10 mouse cellular contexts compared by ENCODE assay signal in the genomic region with DNA sequence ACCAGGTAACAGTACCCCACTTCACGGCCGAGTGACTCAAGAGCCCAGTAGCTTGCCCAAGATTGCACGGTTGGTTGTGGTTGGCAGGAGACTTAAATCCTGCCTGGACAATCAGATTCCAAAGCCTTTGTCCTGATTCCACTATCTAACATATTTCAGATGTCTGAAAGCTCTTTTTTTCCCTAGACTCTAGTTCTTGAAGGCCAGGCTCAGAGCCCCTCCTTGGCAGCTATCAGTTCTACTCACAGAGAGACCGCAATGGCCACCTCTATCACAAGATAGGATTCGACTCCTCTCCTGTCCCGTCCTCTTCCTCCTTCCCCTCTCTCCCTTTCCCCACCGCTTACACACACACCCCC. TPM values are rescaled to one million over a fixed set of nuclear protein-coding genes. Genes with fewer than 3 reads are reported as not detected.
A peak's percentile ranks its signal among the peaks of the same experiment; 100 is the strongest.
DNase-seq lines count a peak whose midpoint lies in the region; ATAC-seq lines count a peak whose summit lies in the region.
"Had no signal": no experiment of that assay in that cellular context is flagged by ENCODE, and none has a peak within 500 bp of the region (broad histone marks: within the 10 kb centered on the region; RNA-seq: fewer than 3 reads in every experiment).

No protein-coding gene starts in this region.

- H3K27ac ChIP-seq in heart, embryonic 15.5 days: peak overlapping the region; percentile 97
- H3K27ac ChIP-seq in midbrain, embryonic 13.5 days: no peak overlapping the region
- no peak overlapping the region for H3K27ac ChIP-seq in midbrain, embryonic 11.5 days (ENCODE audit: low read depth, low read length)
- peak overlapping the region; percentile 31; the same call in 1 of the 2 replicates for H3K27ac ChIP-seq in intestine, embryonic 16.5 days (ENCODE audit: low read length)
- no peak overlapping the region for H3K27ac ChIP-seq in stomach, embryonic 15.5 days

- ATAC-seq in heart, embryonic 15.5 days (replicated peaks; ENCODE audit: insufficient number of reproducible peaks, insufficient read depth, low FRiP score, low read depth): no peak
- ATAC-seq in midbrain, embryonic 13.5 days: no peak
- ATAC-seq in midbrain, embryonic 11.5 days (ENCODE audit: low FRiP score): no peak
- ATAC-seq in intestine, embryonic 16.5 days: no peak
- ATAC-seq in stomach, embryonic 15.5 days (ENCODE audit: insufficient read depth, low FRiP score, low read depth): no peak

- peaks cover 69% of the 10 kb centered on the region for H3K4me1 ChIP-seq in heart, embryonic 15.5 days (replicated peaks)
- H3K4me1 ChIP-seq in midbrain, embryonic 13.5 days (replicated peaks): peaks cover 30% of the 10 kb centered on the region
- H3K4me1 ChIP-seq in midbrain, embryonic 11.5 days (ENCODE audit: control insufficient read depth, insufficient read depth, low read length): peaks cover 1% of the 10 kb centered on the region; the same call in 1 of the 2 replicates
- peaks cover 47% of the 10 kb centered on the region for H3K4me1 ChIP-seq in intestine, embryonic 16.5 days (ENCODE audit: control insufficient read depth, insufficient read depth, low read length)
- peaks cover 32% of the 10 kb centered on the region for H3K4me1 ChIP-seq in stomach, embryonic 15.5 days

- WGBS in heart, embryonic 15.5 days: 23% methylated on average over 7 of the region's 7 CpGs
- WGBS in midbrain, embryonic 13.5 days: 75% methylated on average over 7 of the region's 7 CpGs
- 76% methylated on average over 7 of the region's 7 CpGs for WGBS in midbrain, embryonic 11.5 days
- 65% methylated on average over 7 of the region's 7 CpGs for WGBS in intestine, embryonic 16.5 days
- WGBS in stomach, embryonic 15.5 days: 63% methylated on average over 7 of the region's 7 CpGs

- H3K4me3 ChIP-seq in heart, embryonic 15.5 days: peak overlapping the region; percentile 65
- no peak overlapping the region for H3K4me3 ChIP-seq in midbrain, embryonic 13.5 days (replicated peaks)
- H3K4me3 ChIP-seq in midbrain, embryonic 11.5 days (ENCODE audit: low read depth, low read length): no peak overlapping the region
- peak overlapping the region; percentile 44 for H3K4me3 ChIP-seq in intestine, embryonic 16.5 days (ENCODE audit: low read length)
- H3K4me3 ChIP-seq in stomach, embryonic 15.5 days (replicated peaks): peak overlapping the region; percentile 25

- H3K9ac ChIP-seq in heart, embryonic 15.5 days: peak overlapping the region; percentile 28
- H3K9ac ChIP-seq in midbrain, embryonic 13.5 days (replicated peaks): peak overlapping the region; percentile 52; the same call in 1 of the 2 replicates
- no peak overlapping the region for H3K9ac ChIP-seq in midbrain, embryonic 11.5 days (ENCODE audit: low read length)
- H3K9ac ChIP-seq in intestine, embryonic 16.5 days (ENCODE audit: low read depth, low read length): peak overlapping the region; percentile 70
- H3K9ac ChIP-seq in stomach, embryonic 15.5 days: no peak overlapping the region

- intact Hi-C loops in left cerebral cortex, postnatal 25 days (cut with DNase I): no loop called here

- peaks cover 55% of the 10 kb centered on the region for H3K36me3 ChIP-seq in heart, embryonic 15.5 days
- peaks cover 66% of the 10 kb centered on the region for H3K36me3 ChIP-seq in midbrain, embryonic 13.5 days
- H3K36me3 ChIP-seq in midbrain, embryonic 11.5 days (ENCODE audit: control insufficient read depth, insufficient read depth, low read length): peaks cover 18% of the 10 kb centered on the region
- H3K36me3 ChIP-seq in intestine, embryonic 16.5 days (ENCODE audit: control insufficient read depth, insufficient read depth, low read length): peaks cover 29% of the 10 kb centered on the region
- H3K36me3 ChIP-seq in stomach, embryonic 15.5 days: peaks cover 42% of the 10 kb centered on the region

- DNase-seq in heart, adult 11 months: no peak
- no peak for DNase-seq in midbrain, embryonic 11.5 days (ENCODE audit: low spot score, missing footprints)
- DNase-seq in yolk sac, embryonic 10.5 days (ENCODE audit: low spot score): no peak
- no peak for DNase-seq in left cerebral cortex, postnatal 25 days (ENCODE audit: low spot score in 2 of 2)

- no peaks in the 10 kb centered on the region for H3K9me3 ChIP-seq in heart, embryonic 15.5 days (replicated peaks)
- H3K9me3 ChIP-seq in midbrain, embryonic 13.5 days: no peaks in the 10 kb centered on the region
- H3K9me3 ChIP-seq in midbrain, embryonic 11.5 days (ENCODE audit: control insufficient read depth, low read length): no peaks in the 10 kb centered on the region
- H3K9me3 ChIP-seq in intestine, embryonic 16.5 days (ENCODE audit: control insufficient read depth, low read length): no peaks in the 10 kb centered on the region
- no peaks in the 10 kb centered on the region for H3K9me3 ChIP-seq in stomach, embryonic 15.5 days

- peak overlapping the region; percentile 78 for H3K4me2 ChIP-seq in heart, embryonic 15.5 days
- H3K4me2 ChIP-seq in midbrain, embryonic 13.5 days (replicated peaks): no peak overlapping the region
- H3K4me2 ChIP-seq in midbrain, embryonic 11.5 days: no peak overlapping the region
- peak overlapping the region; percentile 66 for H3K4me2 ChIP-seq in intestine, embryonic 16.5 days (ENCODE audit: low read depth, low read length)
- peak overlapping the region; percentile 53 for H3K4me2 ChIP-seq in stomach, embryonic 15.5 days

- no peaks in the 10 kb centered on the region for H3K27me3 ChIP-seq in heart, embryonic 15.5 days
- H3K27me3 ChIP-seq in midbrain, embryonic 13.5 days: no peaks in the 10 kb centered on the region
- H3K27me3 ChIP-seq in midbrain, embryonic 11.5 days (ENCODE audit: control insufficient read depth, insufficient read depth, low read length): no peaks in the 10 kb centered on the region
- no peaks in the 10 kb centered on the region for H3K27me3 ChIP-seq in intestine, embryonic 16.5 days (replicated peaks; ENCODE audit: control insufficient read depth, insufficient read depth, low read length)
- no peaks in the 10 kb centered on the region for H3K27me3 ChIP-seq in stomach, embryonic 15.5 days (replicated peaks)

RNA-seq across cellular contexts. Expression of a gene that starts 8.1 kb away (rescaled TPM):
- polyA plus RNA-seq in heart, embryonic 15.5 days (2015; fragmentation: Nextera tagmentation; extraction: Ambion mirVana): 36.5 and 43.0 TPM in 2 replicates
- 10.6 and 13.0 TPM in 2 replicates for polyA plus RNA-seq in midbrain, embryonic 13.5 days (2015; fragmentation: Nextera tagmentation; extraction: Ambion mirVana)
- polyA plus RNA-seq in midbrain, embryonic 11.5 days (2014; fragmentation: Nextera tagmentation; extraction: Ambion mirVana): 9.3 and 10.6 TPM in 2 replicates
- polyA plus RNA-seq in intestine, embryonic 16.5 days (2015; fragmentation: Nextera tagmentation; extraction: Ambion mirVana): 17.1 and 18.8 TPM in 2 replicates
- polyA plus RNA-seq in stomach, embryonic 15.5 days (2015; fragmentation: Nextera tagmentation; extraction: Ambion mirVana): 21.9 and 22.5 TPM in 2 replicates
- 10 to 100 TPM; 51.7 to 53.7 TPM for total RNA-seq in left cerebral cortex, postnatal 25 days (2021)

RNA-seq across cellular contexts. Expression of a gene that starts 28.8 kb away (rescaled TPM):
- polyA plus RNA-seq in heart, embryonic 15.5 days (2015; fragmentation: Nextera tagmentation; extraction: Ambion mirVana): 8.7 and 12.8 TPM in 2 replicates
- polyA plus RNA-seq in midbrain, embryonic 13.5 days (2015; fragmentation: Nextera tagmentation; extraction: Ambion mirVana): 139 and 157 TPM in 2 replicates
- polyA plus RNA-seq in midbrain, embryonic 11.5 days (2014; fragmentation: Nextera tagmentation; extraction: Ambion mirVana): 35.5 and 39.5 TPM in 2 replicates
- 20.3 and 22.8 TPM in 2 replicates for polyA plus RNA-seq in intestine, embryonic 16.5 days (2015; fragmentation: Nextera tagmentation; extraction: Ambion mirVana)
- polyA plus RNA-seq in stomach, embryonic 15.5 days (2015; fragmentation: Nextera tagmentation; extraction: Ambion mirVana): 29.0 and 32.2 TPM in 2 replicates
- 100 to 1,000 TPM; 277 to 286 TPM for total RNA-seq in left cerebral cortex, postnatal 25 days (2021)

RNA-seq across cellular contexts. Expression of a gene that starts 31.0 kb away (rescaled TPM):
- 0.40 and 0.74 TPM in 2 replicates for polyA plus RNA-seq in heart, embryonic 15.5 days (2015; fragmentation: Nextera tagmentation; extraction: Ambion mirVana)
- polyA plus RNA-seq in midbrain, embryonic 13.5 days (2015; fragmentation: Nextera tagmentation; extraction: Ambion mirVana): 0.67 TPM in 1 of 2 replicates, not detected in the other
- polyA plus RNA-seq in midbrain, embryonic 11.5 days (2014; fragmentation: Nextera tagmentation; extraction: Ambion mirVana): 0.44 TPM in 1 of 2 replicates, not detected in the other
- polyA plus RNA-seq in intestine, embryonic 16.5 days (2015; fragmentation: Nextera tagmentation; extraction: Ambion mirVana): 0.43 TPM in 1 of 2 replicates, not detected in the other
- 0.43 TPM in 1 of 2 replicates, not detected in the other for polyA plus RNA-seq in stomach, embryonic 15.5 days (2015; fragmentation: Nextera tagmentation; extraction: Ambion mirVana)
- not detected for total RNA-seq in left cerebral cortex, postnatal 25 days (2021)
- total RNA-seq: adrenal gland, postnatal 25 days; layer of hippocampus, postnatal 10 days had no signal

RNA-seq across cellular contexts. Expression of a gene that starts 31.1 kb away (rescaled TPM):
- 33.2 and 38.0 TPM in 2 replicates for polyA plus RNA-seq in heart, embryonic 15.5 days (2015; fragmentation: Nextera tagmentation; extraction: Ambion mirVana)
- 72.7 and 75.1 TPM in 2 replicates for polyA plus RNA-seq in midbrain, embryonic 13.5 days (2015; fragmentation: Nextera tagmentation; extraction: Ambion mirVana)
- polyA plus RNA-seq in midbrain, embryonic 11.5 days (2014; fragmentation: Nextera tagmentation; extraction: Ambion mirVana): 60.7 and 61.9 TPM in 2 replicates
- 41.2 and 43.7 TPM in 2 replicates for polyA plus RNA-seq in intestine, embryonic 16.5 days (2015; fragmentation: Nextera tagmentation; extraction: Ambion mirVana)
- polyA plus RNA-seq in stomach, embryonic 15.5 days (2015; fragmentation: Nextera tagmentation; extraction: Ambion mirVana): 46.7 and 48.6 TPM in 2 replicates
- total RNA-seq in left cerebral cortex, postnatal 25 days (2021): 10 to 100 TPM; 45.5 to 45.9 TPM

Comparison
In these comparisons a context has a peak if more than half of its experiments do, and no peak if none do; other contexts are left out.
1. H3K9ac ChIP-seq: peak in heart, embryonic 15.5 days (single experiment), midbrain, embryonic 13.5 days (single experiment) and intestine, embryonic 16.5 days (single experiment); none in midbrain, embryonic 11.5 days (single experiment) and stomach, embryonic 15.5 days (single experiment).
2. H3K27ac ChIP-seq: peak in heart, embryonic 15.5 days (single experiment) and intestine, embryonic 16.5 days (single experiment); none in midbrain, embryonic 13.5 days (single experiment), midbrain, embryonic 11.5 days (single experiment) and stomach, embryonic 15.5 days (single experiment).
3. H3K4me2 ChIP-seq: peak in heart, embryonic 15.5 days (single experiment), intestine, embryonic 16.5 days (single experiment) and stomach, embryonic 15.5 days (single experiment); none in midbrain, embryonic 13.5 days (single experiment) and midbrain, embryonic 11.5 days (single experiment).
4. H3K4me3 ChIP-seq: peak in heart, embryonic 15.5 days (single experiment), intestine, embryonic 16.5 days (single experiment) and stomach, embryonic 15.5 days (single experiment); none in midbrain, embryonic 13.5 days (single experiment) and midbrain, embryonic 11.5 days (single experiment).